Mouse (Mus musculus) stomach, postnatal 0 days (tissue): ENCODE data around the gene Fyn. TPM values are rescaled to one million over a fixed set of nuclear protein-coding genes. Genes with fewer than 3 reads are reported as not detected.

Experiments
- ATAC-seq: fragments of 200-750 bp; cut with Nextera tagmentation; 2 replicates; pipeline ENCODE4 v1.8.0; 2017; ENCODE audit not compliant: low FRiP score, low TSS enrichment
- DNase-seq: peaks from one replicate; pipeline ENCODE4 v3.0.0-alpha.2; 2016; ENCODE audit warnings: low spot score
- H3K27ac ChIP-seq: fragments of 300-500 bp; sonication (generic); replicated peaks from 2 replicates; pipeline ENCODE4 v1.5.1; 2014; ENCODE audit warnings: mild to moderate bottlenecking, control low read depth
- H3K27me3 ChIP-seq: fragments of 300-500 bp; sonication (generic); 2 replicates; pipeline ENCODE4 v1.6.1; 2014; ENCODE audit warnings: low read length; ENCODE audit not compliant: control insufficient read depth, insufficient read depth
- H3K36me3 ChIP-seq: fragments of 300-500 bp; sonication (generic); 2 replicates; pipeline ENCODE4 v1.6.1; 2014; ENCODE audit warnings: low read length, mixed read lengths; ENCODE audit not compliant: control insufficient read depth, insufficient read depth
- H3K4me1 ChIP-seq: fragments of 300-500 bp; sonication (generic); replicated peaks from 2 replicates; pipeline ENCODE4 v1.6.1; 2014; ENCODE audit warnings: antibody characterized with exemption; ENCODE audit not compliant: control insufficient read depth, insufficient read depth
- H3K4me2 ChIP-seq: fragments of 300-500 bp; sonication (generic); replicated peaks from 2 replicates; pipeline ENCODE4 v1.6.1; 2014; ENCODE audit warnings: low read depth, mild to moderate bottlenecking, control low read depth, moderate library complexity
- H3K4me3 ChIP-seq: fragments of 300-500 bp; sonication (generic); 2 replicates; pipeline ENCODE4 v1.5.1; 2014; ENCODE audit warnings: low read depth, low read length, control low read depth
- H3K9ac ChIP-seq: fragments of 300-500 bp; sonication (generic); 2 replicates; pipeline ENCODE4 v1.6.1; 2014; ENCODE audit warnings: mild to moderate bottlenecking, low read length, control low read depth, mixed read lengths
- H3K9me3 ChIP-seq: fragments of 300-500 bp; sonication (generic); 2 replicates; pipeline ENCODE4 v1.6.1; 2016; ENCODE audit warnings: low read length; ENCODE audit not compliant: control insufficient read depth
- CTCF ChIP-seq: IDR thresholded peaks from 2 replicates; pipeline ENCODE4 v1.5.1; 2016; ENCODE audit warnings: antibody characterized with exemption, low read depth, mild to moderate bottlenecking, moderate library complexity
- EP300 ChIP-seq: optimal IDR thresholded peaks from 2 replicates; pipeline ENCODE3; 2016; ENCODE audit warnings: antibody characterized with exemption
- WGBS: fragments of 180-500 bp; shearing (Covaris S2); extraction: QIAGEN DNeasy Blood & Tissue Kit; methylation state at CpG from one replicate; pipeline ENCODE4 v1.1.7; 2014; 5-methylcytosine and 5-hydroxymethylcytosine counted together
- polyA plus RNA-seq: library from polyadenylated mRNA; unstranded; fragments of >200 nt; fragmentation: Nextera tagmentation; extraction: Ambion mirVana; gene quantifications from 2 replicates; pipeline ENCODE4 v1.2.1, GENCODE M21; 2015

The Fyn gene
- polyA plus RNA-seq, 1 experiment from 2014 or later = 12.5 TPM

DNA sequence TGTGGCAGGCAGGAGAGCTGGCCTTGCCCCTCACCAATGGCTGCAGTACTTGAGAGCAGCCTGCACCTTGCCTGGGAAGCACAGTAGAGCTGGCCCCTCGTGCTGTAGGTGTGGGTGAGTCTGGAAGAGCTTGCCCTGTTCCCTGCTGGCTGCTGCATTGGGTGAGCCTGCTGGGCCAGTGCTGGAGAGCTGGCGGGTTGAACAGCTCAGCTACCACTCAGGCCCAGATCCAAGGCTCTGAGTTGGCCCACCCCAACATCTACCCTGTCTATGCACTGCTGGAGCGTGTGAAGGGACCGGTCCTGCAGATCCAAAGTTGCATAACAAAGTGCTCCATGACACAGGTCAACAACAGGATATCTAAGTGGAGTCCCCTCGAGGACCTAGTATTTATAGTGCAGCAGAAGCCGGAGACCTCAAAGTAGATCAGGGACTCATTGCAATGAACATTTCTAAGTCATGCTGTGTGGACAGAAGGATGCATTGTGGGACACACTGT, 41.5 kb downstream of the Fyn start:
- Histone ChIP-seq H3K27ac (no peak overlapping the region), H3K27me3 (no peaks in the 10 kb centered on the region), H3K36me3 (no peaks in the 10 kb centered on the region), H3K4me2 (no peak overlapping the region), H3K4me3 (no peak overlapping the region), H3K9me3 (no peaks in the 10 kb centered on the region), H3K4me1 (no peaks in the 10 kb centered on the region), H3K9ac (no peak overlapping the region)
- no peak for DNase-seq
- no peak for ATAC-seq
- WGBS = 68% methylated on average over 6 of the region's 6 CpGs
- no peak for TF ChIP-seq CTCF
- no peak for TF ChIP-seq EP300

DNA sequence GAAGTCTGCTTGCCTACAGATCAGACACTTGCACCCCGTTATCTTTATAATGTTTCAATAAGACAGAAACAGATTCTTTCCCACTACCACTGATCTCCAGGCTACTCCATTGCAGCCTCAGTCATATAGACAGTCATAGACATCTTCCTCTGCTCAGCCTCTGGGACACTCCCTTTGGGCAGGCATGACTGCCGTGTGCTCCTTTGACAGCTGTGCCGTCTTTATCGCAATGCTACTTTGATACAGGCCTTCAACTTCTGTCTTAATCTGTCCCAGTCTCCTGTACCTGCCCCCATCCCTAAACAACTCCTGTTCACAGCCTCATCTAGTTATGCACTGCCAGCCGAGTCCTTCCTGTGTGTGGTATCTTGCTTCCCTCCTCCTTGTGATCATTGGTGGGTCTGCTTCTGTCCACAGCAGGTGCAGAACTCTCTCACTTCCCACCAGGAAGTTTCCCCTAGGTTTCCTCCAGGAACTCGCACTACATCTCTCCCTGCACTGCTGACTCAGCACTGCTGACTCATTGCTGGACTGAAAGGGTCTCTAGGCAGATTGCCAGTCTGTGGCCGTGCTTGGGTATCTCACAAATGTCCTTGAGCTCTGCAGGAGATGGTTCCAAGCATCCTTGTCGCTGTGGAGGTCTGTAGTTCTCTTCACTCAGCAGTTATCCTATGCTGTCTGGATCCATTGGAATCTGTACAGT, 43.4 kb downstream of the Fyn start:
- H3K4me3 ChIP-seq = no peak overlapping the region
- DNase-seq (no peak), ATAC-seq (no peak)
- no peaks in the 10 kb centered on the region for H3K9me3 ChIP-seq
- no peak overlapping the region for H3K27ac ChIP-seq
- H3K4me2 ChIP-seq = no peak overlapping the region
- no peaks in the 10 kb centered on the region for H3K36me3 ChIP-seq
- H3K4me1 ChIP-seq = no peaks in the 10 kb centered on the region
- H3K27me3 ChIP-seq = no peaks in the 10 kb centered on the region
- 63% methylated on average over 8 of the region's 8 CpGs for WGBS
- H3K9ac ChIP-seq = no peak overlapping the region
- TF ChIP-seq CTCF (no peak), EP300 (no peak)

- no peaks in the 10 kb centered on the region for H3K27me3 ChIP-seq
- DNase-seq (no peak), ATAC-seq (peak; percentile 55; the same call in 1 of the 2 replicates)
- no peaks in the 10 kb centered on the region for H3K36me3 ChIP-seq
- H3K4me3 ChIP-seq = no peak overlapping the region
- no peak overlapping the region for H3K4me2 ChIP-seq
- H3K4me1 ChIP-seq = peaks cover 2% of the 10 kb centered on the region
- 63% methylated on average over 18 of the region's 18 CpGs for WGBS
- H3K27ac ChIP-seq = no peak overlapping the region
- H3K9me3 ChIP-seq = no peaks in the 10 kb centered on the region
- no peak for TF ChIP-seq EP300
- no peak for TF ChIP-seq CTCF
- no peak overlapping the region for H3K9ac ChIP-seq
Measured at GRCm38 (mm10) chr10:39412826-39413620, 44.4 kb downstream of the Fyn start.

DNA sequence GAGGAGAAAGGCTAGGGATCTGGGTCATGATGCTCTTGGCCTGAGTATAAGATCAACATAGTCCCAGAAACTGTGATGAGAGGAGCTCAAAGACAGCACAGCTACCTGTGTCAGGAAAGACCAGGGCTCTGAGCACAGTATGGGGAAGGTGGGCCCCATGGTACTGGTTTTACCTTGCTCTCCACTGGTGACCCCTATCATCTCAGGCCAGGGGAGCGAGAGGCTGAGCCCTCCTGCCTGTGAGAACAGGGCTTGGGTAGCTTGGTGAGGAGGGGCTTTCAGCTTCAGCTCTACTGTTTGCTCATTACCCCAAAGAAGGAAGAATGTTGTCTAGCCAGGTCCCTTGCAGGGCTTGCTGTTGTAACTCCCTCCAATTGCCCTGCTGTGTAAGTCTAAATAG, 45.4 kb downstream of the Fyn start:
- no peak overlapping the region for H3K9ac ChIP-seq
- no peak overlapping the region for H3K4me3 ChIP-seq
- H3K36me3 ChIP-seq = no peaks in the 10 kb centered on the region
- 100% methylated on average over 1 of the region's 1 CpGs for WGBS
- H3K4me1 ChIP-seq = peaks cover 2% of the 10 kb centered on the region
- H3K27me3 ChIP-seq = no peaks in the 10 kb centered on the region
- H3K9me3 ChIP-seq = no peaks in the 10 kb centered on the region
- H3K27ac ChIP-seq = no peak overlapping the region
- ATAC-seq = no peak
- TF ChIP-seq EP300 = no peak
- TF ChIP-seq CTCF = no peak
- H3K4me2 ChIP-seq = no peak overlapping the region
- no peak for DNase-seq

DNA sequence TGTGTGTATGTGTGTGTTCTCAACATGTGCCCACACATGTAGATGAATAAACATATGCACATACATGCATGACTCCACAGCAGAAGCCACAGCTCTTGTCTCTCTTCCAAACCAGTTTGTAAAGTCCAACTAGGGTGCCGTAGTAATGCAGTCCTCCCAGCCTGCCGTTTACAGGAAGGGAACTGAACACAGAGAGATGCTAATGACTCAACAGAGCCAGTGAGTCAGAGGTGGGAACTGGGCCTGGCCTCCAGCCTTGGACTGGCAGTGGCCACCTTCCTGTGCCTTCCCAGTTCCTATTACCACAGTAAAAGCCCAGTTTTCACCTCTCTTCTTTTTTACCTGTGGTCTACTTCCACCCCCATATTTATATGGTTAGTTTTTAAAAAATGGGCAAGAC, 46.9 kb downstream of the Fyn start:
- WGBS = 18% methylated on average over 2 of the region's 2 CpGs
- Histone ChIP-seq H3K9me3 (no peaks in the 10 kb centered on the region), H3K27ac (no peak overlapping the region), H3K4me2 (no peak overlapping the region), H3K9ac (no peak overlapping the region), H3K27me3 (no peaks in the 10 kb centered on the region), H3K4me3 (no peak overlapping the region), H3K36me3 (no peaks in the 10 kb centered on the region), H3K4me1 (peaks cover 2% of the 10 kb centered on the region)
- TF ChIP-seq CTCF (no peak), EP300 (no peak)
- ATAC-seq = peak; percentile 77
- no peak for DNase-seq

DNA sequence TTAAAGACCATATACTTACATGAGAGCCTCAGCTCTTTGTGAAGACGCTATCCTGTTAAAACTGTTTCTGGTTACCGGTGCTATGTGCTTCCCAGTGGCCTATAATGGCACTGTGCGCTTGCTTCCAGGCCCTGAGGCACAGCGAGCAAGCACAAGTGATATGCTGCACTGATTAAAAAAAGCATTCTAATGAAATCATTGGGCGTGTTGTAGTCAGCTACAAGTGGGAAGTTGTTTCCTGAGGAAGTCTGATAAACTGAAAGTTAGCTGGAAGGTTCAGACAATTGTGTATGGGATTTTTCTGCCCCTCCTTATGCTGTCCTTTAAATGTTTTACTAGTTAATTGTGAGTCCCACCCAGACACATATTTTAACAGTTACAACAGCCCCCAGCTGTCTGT, 49.0 kb downstream of the Fyn start:
- Histone ChIP-seq H3K27ac (peak overlapping the region; percentile 35; the same call in 1 of the 2 replicates), H3K36me3 (no peaks in the 10 kb centered on the region), H3K4me1 (peaks cover 2% of the 10 kb centered on the region), H3K4me3 (no peak overlapping the region), H3K4me2 (no peak overlapping the region), H3K9me3 (no peaks in the 10 kb centered on the region), H3K9ac (no peak overlapping the region), H3K27me3 (no peaks in the 10 kb centered on the region)
- no peak for TF ChIP-seq EP300
- no peak for TF ChIP-seq CTCF
- DNase-seq (no peak), ATAC-seq (0 out of 2 replicates have a peak, but pooled peaks have one; percentile 18)
- 38% methylated on average over 5 of the region's 5 CpGs for WGBS
